Mouse (Mus musculus) ZHBTc4 (cell line): ENCODE results near the gene Tcp11l2.

Source experiments
- DNase-seq: peaks from one replicate; pipeline ENCODE4 v3.0.0-alpha.2; 2011; ENCODE audit warnings: low read depth, low spot score

Tcp11l2 gene

DNA sequence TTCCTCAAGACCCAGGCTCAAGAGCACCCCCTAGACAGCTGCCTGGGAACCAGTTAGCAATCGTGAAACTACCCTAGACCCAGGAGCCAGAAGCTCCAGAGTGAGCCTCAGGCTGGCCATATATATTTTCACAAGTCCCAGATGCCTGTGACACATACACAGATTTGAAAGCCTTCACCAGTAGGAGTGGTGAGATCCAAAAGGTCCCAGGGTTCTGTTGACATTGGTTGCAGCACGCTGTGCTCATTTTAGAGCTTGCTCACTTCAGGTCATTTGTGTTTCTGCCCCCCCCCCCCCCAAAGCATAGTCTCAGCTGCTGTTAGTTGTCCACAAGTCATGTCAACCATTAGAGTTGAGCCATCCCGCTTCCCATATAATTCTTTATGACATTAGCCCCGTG, 77.6 kb downstream of the Tcp11l2 start:
- DNase-seq = no peak

DNA sequence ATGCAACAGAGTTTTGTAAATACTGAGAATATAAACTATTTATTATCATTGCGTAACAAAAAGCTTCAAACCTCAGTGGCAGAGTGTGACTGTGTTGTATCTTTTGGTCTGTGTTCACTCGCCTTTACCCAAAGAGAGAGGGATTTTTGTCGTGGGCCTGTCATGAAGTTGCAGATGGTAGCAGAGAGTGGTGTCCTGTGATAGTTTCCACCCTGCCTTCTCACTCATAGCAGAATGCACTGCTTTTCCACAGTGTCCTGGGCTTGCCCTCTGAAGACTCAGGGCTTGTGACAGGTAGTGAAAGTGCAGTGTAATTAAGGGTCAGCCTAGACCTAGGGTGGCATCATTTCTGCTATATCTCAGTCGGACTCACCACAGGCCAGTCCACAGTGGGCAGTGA, 78.3 kb downstream of the Tcp11l2 start:
- no peak for DNase-seq

DNA sequence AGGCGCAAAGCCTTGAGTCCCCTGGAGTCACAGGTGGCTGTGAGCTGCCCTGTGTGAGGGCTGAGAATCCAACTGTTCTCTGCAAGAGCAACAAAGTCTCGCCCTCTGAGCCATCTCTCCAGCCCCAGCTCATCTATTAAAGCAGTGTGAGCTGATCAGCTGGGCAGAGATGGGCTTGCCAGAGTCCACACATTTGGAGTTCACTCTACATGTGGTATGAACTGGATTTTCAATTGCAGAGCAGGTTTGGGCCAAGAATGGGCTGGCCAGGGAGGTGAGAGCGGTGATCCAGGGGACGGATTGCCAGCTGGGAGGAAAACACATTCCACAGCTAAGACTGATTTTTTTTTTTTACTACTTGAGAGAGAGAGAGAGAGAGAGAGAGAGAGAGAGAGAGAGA, 80.2 kb downstream of the Tcp11l2 start:
- DNase-seq = no peak

DNA sequence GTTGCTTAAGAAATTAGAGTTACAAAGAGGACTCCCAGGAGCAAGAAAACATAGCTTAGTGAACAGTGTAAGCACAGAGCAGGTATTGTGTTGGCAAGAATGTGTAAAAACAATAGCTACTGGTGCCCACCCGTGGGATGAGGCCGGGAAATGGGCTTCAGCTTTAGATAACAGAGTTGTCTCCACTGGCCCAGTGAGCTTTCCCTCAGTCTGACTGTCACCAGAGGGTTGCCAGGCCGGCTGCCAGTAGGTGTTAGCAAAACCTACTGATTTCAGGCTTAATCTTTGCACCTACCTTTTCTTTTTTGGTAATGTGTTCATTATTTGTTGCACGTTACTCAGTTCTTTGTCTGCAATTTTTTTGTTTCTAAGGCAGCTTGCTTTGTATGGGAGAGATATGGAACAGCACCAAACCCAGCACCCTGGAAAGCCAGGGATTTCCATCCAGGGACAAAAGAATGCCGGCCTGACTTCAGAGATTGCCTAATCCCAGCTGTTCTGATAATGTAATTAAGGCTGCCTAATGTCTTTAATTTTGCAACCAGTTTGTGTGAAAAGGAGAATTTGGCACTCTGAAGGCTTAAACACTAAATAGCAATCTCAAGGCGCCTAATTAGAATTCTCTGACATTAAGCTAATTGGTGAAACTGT, 81.1 kb downstream of the Tcp11l2 start:
- DNase-seq = no peak

DNA sequence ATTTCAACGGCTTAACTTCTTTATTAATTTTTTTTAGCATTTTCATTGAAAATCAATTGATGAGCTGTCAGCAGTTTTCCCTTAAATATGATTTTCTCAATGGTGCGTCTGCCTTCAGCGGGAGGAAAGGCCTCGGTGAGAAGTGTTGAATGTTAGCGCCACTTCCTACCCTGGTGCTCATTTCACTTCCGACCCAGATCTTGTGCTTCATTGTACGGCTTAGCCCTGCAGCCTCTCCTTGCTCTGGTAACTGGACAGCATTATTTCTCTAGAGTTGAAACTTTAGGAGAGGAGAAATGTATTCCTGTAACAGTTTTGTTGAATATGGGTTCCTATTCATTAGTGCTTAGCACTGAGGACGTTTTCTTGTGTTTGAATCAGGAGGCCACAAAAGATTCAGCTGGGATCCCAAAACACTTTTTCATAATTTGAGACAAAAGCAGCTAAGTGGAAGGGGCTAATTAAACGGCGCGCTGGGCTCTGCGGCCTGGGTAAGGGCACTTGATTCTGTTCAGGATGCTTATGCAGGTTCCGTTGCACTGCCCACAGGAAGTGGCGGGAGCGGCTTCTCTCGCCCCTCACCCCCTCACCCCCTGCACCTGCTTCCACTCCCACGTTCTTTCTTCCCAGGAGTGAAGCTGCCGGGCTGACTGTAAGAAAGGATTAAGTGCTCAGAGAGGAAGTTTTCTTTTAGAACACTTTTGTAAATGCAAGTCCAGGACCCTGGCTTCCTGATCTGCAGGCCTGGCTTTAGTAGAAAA, 81.8 kb downstream of the Tcp11l2 start:
- DNase-seq = no peak

DNA sequence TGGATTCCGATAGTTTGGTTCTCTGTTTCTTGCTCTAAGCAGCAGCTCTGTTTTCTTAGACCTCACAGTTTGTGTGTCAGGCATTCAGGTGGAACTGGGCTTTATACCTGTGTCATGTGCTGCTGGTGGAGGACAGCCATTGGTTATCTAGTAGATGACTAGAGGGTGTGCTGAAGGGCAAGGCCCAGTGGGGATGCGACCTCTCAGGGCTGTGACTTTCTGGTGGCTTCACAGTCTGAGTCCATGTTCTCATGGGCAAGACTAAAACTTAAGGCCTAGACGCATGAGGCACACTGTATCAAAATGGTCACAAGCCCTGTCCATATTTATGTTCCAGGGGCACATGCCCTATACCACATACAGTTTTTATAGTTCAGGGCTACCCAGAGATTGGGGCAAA, 82.9 kb downstream of the Tcp11l2 start:
- DNase-seq = no peak

DNA sequence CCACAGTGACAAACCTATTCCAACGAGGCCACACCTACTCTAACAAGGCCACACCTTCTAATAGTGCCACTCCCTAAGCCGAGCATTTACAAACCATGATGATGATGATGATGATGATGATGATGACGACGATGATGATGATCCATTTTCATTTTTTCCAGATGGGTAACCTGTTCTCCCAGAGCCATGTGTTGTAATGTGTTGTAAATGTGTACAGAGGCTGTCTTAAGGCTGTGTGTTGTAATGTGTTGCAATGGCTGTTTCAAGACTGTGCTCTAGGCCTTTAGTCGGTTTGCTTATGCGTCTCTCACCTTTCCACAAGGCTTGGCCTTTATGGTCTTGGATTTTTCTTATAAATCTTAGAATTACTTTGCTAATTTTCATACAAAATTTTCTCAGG, 85.7 kb downstream of the Tcp11l2 start:
- DNase-seq = no peak
